Mouse (Mus musculus): ENCODE measurements around the gene Mcm3ap.

Gene Mcm3ap

DNA sequence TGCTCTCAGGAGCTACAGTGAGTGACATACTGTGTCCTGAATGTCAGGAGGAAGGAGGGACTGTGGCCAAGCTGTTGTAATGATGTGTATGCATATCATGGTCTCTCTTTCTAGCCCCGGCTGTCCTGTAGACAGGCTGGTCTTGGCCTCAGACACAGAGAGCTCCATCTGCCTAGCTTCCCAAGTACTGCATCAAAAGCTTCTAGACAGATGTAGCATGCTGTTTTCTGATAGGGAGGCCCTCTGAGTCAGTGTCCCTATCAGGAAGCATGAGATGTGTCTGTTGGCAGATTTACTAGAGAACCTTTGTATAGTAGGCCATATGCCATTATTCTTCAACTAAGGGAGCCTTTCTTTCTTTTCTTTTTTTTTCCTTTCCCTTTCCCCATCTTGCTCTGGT lies 24.8 kb downstream of the Mcm3ap start:
- DNase-seq (ENCODE audit: low read depth, low spot score) = peak; percentile 39

DNA sequence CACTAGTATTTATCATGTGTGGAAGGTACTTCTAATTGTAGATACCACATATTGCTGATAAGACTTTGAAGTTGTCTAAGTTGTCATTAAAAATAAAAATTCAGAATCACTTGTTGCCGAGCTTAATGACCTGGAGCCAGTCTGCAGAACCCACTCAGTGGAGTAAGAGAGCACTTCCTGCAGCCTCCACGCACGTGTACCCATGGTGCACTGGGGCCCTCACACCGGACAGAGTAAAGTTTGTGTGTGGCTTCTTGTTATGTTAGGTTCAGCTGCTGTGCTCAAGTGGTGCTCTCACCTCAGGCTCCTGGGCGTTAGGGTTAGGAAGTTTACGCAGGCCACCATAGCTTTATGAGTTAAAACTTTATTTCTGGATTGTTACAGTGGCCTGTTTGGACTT lies 26.8 kb downstream of the Mcm3ap start:
- no peak for DNase-seq (ENCODE audit: low read depth, low spot score)

DNA sequence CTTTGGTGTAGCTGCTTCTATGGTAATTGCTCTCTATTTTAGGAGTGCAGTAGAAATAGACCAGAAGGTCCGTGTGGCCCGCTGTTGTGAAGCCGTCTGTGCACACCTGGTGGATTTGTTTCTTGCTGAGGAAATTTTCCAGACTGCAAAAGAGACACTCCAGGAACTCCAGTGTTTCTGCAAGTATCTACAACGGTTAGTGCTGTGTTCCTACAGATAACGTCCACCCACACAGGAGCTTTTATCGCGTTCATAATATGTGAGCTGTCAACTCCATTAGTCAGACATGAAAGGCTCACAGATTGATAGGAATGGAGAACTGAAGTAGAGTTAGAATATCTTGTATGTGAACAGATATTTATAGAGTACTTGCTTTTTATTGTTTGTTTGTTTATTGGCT lies 27.6 kb downstream of the Mcm3ap start:
- DNase-seq (ENCODE audit: low read depth, low spot score) = no peak

DNA sequence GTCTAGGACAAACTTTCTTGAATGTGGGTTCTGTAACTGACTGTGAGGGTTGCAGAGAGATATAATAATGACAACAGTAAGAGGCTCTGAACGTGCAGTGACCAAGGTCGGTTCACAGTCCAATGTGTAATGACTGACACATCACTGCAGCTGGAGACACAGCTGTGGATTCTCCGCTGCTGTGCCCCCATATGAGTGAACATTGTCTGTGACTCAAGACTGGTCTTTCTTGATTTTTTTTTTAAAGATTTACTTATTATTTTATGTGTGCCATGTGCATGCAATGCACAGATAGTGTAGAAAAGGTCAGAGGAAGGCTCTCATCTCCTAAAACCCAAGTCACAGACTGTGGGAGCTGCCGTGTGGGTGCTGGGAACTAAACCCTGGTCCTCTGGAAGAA lies 28.8 kb downstream of the Mcm3ap start:
- DNase-seq (ENCODE audit: low read depth, low spot score) = no peak

DNA sequence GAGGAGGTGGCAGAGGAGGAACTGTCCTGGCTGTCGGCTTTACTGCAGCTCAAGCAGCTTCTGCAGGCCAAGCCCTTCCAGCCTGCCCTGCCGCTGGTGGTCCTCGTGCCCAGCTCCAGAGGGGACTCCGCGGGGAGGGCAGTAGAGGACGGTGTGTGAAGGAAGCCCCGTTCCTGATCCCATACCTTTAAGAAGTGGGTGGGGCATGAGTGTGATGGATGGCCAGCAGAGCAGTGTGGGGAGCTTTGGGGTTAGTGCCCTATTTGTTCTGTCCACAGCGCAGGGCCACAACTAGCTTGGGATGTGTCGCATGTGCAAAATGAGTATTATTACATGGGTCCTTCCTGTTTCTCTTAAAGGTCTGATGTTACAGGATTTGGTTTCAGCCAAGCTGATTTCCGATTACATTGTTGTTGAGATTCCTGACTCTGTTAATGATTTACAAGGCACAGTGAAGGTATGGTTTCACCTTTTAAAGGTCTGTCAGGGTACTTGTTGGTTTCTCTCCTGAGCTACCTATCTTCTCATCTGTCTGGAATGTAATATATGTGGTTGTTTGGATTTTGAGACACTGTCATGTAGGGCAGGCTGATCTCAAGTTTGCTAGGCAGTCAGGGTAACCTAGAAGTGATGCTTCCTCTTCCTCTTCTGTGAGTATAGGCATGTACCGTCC lies 35.7 kb downstream of the Mcm3ap start:
- DNase-seq (ENCODE audit: low read depth, low spot score) = no peak

DNA sequence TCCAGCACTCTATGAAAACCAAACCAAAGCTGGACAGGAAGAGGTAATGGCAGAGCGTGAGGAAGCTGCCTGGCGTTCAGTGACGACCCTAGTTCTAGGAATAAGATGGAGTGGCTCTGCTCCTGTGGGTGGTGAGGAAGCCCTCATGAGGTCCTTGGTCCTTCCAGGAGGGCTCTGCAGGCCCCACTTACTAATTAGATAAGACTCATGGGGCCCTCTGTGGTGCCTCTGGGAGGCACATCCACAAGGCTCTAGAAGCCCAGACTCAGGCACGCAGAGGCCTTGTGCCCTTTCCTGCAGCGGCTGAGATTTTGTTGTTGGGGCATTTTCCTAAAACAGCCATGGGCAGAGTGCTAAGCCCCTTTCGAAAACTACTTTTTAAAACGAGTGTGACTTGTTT lies 37.1 kb downstream of the Mcm3ap start:
- no peak for DNase-seq (ENCODE audit: low read depth, low spot score)

DNA sequence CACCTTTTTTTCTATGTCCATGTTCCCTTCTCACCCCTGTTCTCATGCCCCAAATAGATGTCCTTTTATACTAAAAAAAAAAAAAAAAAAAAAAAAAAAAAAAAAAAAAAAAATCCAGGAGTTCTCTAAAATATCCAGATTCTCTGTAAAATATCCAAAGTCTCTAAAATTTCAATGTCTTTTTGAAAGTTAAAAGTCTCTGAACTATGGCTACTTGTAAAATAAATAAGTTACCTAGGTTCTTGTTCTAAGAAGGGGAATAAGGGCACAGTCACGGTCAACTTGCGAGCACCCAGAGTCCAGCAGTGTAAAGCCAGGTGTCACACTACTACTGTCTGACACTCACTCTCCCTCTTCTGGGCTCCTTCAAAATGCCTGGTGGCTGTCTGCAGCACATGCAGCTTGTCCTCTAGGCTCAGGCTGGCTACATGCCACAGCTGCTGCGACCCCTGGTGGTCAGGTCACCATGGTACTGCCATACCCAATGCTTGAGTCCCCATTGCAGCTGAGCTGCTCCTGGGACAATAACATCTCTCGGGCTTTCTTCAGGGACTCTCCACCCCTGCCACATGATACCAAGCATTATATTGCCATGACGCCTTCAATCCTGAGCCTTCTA lies 44.3 kb downstream of the Mcm3ap start:
- peak; percentile 95 for DNase-seq (ENCODE audit: low read depth, low spot score)

DNA sequence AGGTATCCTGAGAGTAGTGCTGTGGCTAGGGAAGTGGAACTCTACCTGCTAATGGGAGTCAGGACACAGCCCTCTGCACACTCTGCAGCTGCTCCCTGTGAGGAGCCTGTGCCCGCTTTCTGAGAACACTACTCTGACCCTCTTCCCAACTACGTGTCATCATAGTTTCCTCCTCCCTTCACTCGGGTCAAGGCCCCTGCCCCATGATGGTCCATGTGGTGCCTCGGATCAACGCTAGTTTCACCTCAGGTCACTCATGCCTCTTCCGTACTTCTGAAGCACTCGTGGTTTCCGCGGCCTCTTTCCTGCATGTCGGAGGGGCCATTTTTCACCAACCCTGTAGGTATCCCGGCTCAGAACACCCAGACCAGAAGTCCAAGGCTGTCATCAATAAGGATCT lies 62.2 kb downstream of the Mcm3ap start:
- no peak for DNase-seq (ENCODE audit: low read depth, low spot score)

DNA sequence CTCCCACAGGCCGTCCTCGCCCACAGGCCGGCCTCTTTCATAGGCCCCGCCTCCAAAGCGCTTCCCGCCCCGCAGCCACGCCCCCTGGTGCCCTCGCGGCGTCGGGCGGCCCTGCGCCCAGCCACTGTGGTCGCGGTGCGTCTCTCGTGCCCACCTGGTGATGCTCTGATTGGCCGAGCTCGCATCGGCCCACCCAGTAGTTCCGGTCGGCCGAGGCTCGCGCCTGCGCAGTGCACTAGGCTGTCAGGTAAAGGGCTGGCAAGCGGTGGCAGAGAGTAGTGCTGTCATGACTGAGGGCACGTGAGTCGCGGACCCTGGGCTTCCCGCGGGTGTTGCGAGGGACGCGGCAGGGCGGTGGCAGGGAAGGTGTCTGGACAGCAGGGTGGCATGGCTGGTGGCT lies 62.6 kb downstream of the Mcm3ap start, which contains the start of gene Lss:
Gene Lss (plus strand): TSS at position 214 of the 400 bp plus-strand sequence.
- DNase-seq (ENCODE audit: low read depth, low spot score) = peak; percentile 99

DNA sequence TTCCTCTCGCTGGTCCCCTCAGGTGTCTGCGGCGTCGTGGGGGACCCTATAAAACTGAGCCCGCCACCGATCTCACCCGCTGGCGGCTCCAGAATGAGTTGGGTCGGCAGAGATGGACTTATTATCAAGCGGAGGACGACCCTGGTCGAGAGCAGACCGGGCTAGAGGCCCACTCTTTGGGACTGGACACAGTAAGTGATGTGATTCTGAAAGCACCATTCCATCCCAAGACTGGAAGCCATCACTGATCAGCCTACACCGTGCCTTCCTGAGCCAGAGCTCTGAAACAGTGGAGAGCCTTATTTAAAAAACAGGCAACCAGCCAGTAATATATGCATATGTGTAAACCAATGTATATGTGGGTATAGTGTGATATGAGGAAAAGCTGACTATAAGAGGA lies 63.1 kb downstream of the Mcm3ap start:
- DNase-seq (ENCODE audit: low read depth, low spot score) = no peak

DNA sequence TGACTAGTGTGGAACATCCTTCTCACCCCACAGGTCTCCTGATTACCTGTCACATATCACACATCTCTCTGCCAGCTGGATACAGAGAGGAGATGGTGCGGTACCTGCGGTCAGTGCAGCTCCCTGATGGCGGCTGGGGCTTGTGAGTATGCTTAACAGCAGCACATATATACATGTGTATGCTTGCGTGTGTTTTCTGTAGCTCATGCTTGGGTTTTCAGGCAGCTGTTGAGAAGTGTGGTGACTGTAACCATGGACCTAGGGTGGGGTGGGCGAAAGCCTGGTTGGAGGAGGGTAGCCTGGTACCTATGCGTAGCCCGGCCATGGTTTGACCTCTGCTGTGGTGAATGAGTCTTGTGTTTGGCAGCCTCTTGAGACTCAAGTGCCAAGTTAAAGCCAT lies 66.8 kb downstream of the Mcm3ap start:
- no peak for DNase-seq (ENCODE audit: low read depth, low spot score)

DNA sequence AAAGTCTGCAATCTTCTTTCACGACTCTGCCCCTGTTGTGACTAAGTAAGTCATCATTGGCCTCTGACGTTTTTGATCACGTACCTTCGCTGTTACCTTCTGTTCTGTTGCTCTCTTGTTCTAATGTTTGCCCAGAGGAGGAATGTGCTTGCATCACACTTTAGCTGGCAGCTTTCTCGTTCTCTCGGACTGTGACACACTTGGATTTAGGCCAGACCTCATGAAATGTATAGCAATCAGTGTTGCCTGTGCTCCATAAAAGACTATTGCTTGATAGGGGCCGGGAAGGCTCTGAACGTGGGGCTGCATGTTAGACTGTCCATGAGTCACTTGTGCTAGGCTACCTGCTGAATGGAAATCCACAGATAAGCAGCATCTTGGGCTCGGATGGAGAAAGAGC lies 68.9 kb downstream of the Mcm3ap start:
- DNase-seq (ENCODE audit: low read depth, low spot score) = no peak

DNA sequence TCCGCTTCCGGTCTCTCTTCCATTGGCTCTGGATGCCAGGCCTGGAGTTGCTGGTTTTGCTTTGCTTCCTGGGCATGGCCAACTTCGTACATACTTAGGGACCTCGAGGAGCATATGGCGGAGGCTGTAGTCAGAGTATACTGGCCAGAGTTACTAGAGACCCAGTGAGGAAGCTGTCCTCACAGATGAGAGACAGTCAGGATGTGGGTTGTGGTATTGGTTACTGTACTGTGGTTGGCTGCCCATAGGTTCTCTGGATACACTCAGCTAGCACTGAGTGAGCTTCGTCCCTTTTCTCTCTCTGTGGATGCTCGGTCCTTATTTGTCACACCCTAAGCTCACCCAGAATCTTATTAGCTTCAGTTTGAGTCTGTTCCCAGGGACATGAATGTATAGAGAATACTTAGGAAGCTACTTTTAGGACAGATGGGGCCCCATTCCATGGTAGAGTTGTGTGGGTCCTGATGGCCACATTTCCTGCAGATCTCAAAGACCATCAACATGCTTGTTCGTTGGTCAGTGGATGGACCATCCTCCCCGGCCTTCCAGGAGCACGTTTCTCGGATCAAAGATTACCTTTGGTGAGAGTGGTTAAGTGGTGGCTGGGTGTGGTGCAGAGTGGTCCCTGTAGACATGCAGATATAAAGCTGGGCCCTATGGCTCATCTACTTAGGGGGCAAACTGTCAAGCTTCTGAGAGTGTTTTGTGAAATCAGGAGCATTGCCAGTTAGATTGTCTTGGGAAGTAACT lies 72.8 kb downstream of the Mcm3ap start:
- no peak for DNase-seq (ENCODE audit: low read depth, low spot score)

DNA sequence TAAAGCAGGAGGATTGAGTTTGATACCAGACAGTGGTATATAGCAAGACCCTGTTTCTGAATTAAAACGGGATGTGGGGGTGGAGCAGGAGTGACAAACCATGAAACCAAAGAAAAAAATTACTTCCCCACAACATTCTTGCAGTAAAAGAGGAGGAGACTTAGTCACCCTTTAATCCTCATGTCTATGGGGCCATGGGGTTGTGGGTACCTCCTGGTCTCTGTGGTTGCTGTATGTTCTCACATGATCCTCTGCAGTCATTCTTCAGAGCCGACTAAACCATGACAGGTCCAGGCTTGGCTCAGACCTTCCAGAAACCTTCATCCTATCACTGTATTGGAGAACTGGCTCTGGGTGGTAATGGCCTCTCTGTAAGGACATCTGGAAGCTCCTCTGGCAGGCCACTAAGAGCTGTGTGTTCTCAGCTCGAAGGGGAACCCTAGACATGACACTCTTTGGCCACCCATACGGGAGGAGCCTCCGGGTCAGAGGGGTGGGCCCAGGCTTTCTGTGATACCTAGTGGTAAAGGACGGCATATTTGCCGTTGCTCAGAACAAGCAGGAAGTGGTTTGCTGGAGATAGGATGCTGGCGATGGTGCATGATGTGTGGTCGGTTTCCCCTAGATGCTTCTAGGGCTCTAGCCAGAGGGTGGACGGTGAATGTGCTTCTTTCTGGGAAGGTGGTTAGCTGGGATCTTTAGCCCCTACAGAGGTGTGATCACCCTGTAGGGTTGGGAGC lies 74.1 kb downstream of the Mcm3ap start:
- DNase-seq (ENCODE audit: low read depth, low spot score) = no peak

DNA sequence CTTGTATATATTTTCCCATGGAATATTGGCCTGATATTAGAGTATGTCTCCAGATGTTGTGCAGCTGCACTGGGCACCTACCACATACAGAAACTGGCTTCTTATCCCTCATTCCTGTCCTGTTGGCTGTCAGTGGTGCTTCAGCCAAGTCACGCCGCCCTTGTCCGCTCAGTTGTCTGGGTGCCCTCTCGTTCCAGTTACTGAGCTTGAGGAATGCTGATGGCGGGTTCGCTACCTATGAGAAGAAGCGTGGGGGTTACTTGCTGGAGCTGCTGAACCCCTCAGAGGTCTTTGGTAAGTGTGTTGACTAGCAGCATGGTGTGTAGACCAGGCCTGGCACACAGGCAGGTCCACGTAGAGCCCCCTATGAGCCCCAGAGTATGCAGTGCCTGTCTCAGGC lies 77.8 kb downstream of the Mcm3ap start:
- no peak for DNase-seq (ENCODE audit: low read depth, low spot score)

DNA sequence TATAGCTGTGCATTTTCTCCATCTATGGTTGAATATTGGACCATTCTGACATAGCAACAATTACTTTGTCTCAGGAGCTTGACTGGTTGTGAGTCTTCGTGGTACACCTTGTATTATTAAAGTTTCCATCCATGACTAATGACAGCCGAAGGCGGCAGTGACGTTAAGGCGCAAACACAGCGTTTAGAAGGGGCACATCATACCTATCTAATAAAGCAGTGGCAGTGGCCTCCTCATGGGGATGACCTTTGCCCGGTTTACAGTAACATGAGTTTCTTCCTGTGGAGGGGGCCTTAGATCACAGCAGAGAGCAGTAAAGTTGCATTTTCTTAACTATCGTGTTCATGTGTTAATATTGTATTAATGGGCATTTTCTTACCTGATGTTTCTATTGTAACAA lies 79.5 kb downstream of the Mcm3ap start:
- no peak for DNase-seq (ENCODE audit: low read depth, low spot score)

DNA sequence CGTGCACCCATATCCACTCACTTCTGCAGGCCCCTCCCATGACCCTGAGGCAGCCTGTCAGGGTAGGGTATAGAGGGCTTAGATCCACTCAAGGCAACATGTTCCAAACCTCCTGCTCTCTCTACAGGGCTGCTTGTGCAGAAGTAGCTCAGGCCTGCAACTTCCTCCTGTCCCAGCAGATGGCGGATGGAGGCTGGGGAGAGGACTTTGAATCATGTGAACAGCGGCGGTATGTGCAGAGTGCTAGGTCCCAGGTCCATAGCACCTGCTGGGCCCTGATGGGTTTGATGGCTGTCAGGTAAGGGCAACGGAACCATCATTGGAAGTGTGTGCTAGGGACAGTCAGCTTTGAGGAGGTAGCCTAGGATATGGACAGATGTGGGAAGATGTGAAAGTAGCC lies 81.7 kb downstream of the Mcm3ap start:
- DNase-seq (ENCODE audit: low read depth, low spot score) = peak; percentile 53

DNA sequence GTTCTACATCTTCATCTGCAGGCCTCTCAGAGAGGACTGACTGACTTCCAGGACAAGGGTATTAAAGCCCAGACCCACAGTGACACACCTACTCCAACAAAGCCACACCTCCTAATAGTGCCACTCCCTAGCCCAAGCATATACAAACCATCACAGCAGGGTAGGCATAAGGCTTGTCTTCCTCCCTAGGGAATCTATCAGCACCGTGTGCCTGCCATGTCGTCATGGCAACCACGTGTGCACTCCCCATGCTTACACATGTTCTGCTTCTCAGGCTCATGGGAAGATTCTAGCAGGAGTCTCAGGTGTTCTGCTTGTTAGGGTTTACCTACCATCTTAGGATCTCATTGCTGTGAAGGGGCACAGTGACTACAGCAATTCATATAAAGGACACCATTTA lies 82.8 kb downstream of the Mcm3ap start:
- DNase-seq (ENCODE audit: low read depth, low spot score) = peak; percentile 56

DNA sequence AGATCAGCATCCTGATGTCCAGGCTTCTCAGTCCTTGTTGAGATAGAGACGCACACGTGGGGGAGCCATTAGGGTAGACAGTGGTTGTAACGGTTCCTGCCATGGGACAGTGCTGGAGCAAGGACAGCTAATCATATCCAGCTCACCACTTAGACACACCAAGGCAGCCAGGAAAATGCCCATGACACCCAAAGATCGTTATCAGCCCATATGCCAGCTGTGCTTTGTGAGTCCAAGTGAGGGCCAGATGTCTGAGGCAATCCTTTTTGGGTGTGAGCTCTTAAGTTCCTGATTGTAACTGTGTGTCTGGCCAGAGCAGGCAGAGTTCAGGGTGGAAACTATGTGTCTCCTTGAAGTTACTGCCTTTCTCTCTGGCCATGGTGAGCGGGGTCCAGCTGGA lies 85.3 kb downstream of the Mcm3ap start:
- DNase-seq (ENCODE audit: low read depth, low spot score) = no peak

DNA sequence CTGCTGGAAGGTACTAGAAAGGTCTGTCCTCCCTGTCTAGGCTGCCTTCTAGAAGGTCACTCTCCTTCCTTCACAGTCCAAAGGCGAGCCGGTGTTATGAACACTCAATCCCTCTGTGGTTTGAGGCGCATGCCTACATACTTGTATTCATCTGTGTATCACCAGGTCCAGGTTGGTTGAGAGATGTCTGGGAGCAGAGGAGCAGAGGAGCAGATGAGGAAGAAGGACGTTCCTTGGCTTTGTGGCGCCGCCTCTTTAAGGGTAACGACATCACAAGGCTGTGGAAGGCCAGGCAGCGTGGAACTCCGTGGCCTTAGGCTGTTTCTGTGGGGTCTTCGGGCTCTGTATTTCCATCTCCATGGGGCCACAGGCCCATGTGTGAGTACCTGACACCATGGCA lies 93.2 kb downstream of the Mcm3ap start, which contains the start of gene Spatc1l:
Gene Spatc1l (plus strand): TSS at position 301 of the 400 bp plus-strand sequence.
- DNase-seq (ENCODE audit: low read depth, low spot score) = no peak
